Mouse (Mus musculus) hindbrain, embryonic 10.5 days (tissue): Measurements from ENCODE around the gene Lias. TPM values are rescaled to one million over a fixed set of nuclear protein-coding genes. Genes with fewer than 3 reads are reported as not detected.

ENCODE experiments used
- polyA plus RNA-seq: library from polyadenylated mRNA; unstranded; fragments of >200 nt; fragmentation: Nextera tagmentation; extraction: Ambion mirVana; gene quantifications from 2 replicates; pipeline ENCODE4 v1.2.1, GENCODE M21; 2016

Gene Lias
- polyA plus RNA-seq, 1 experiment from 2014 or later = 60.5 TPM

Other genes starting within 250 kb of the Lias start
- gene Wdr19, start 191.8 kb upstream of the Lias start, polyA plus RNA-seq = 12.4 and 12.9 TPM in 2 replicates
- 54.3 and 85.4 TPM in 2 replicates for gene Rfc1, start 55.8 kb upstream of the Lias start, polyA plus RNA-seq
- not detected in 2 replicates for gene Klb, start 43.2 kb upstream of the Lias start, polyA plus RNA-seq
- gene Rpl9, start 53 bp upstream of the Lias start, polyA plus RNA-seq = 863 and 960 TPM in 2 replicates
- gene Ugdh, start 44.5 kb downstream of the Lias start, polyA plus RNA-seq = 52.0 and 62.9 TPM in 2 replicates
- gene Gm43552, start 101.3 kb downstream of the Lias start, polyA plus RNA-seq = not detected in 2 replicates
- gene Smim14, start 145.7 kb downstream of the Lias start, polyA plus RNA-seq = 74.4 and 106 TPM in 2 replicates
- 182 and 190 TPM in 2 replicates for gene Ube2k, start 145.7 kb downstream of the Lias start, polyA plus RNA-seq